30 mouse cellular contexts compared by ENCODE assay signal in genomic region chr2:166137467-166137866, GRCm38 (mm10). TPM values are rescaled to one million over a fixed set of nuclear protein-coding genes. Genes with fewer than 3 reads are reported as not detected.
DNase-seq lines count a peak whose midpoint lies in the region; ATAC-seq and TF ChIP-seq lines count a peak whose summit lies in the region.
"Had no signal": no experiment of that assay in that cellular context is flagged by ENCODE, and none has a peak within 500 bp of the region (broad histone marks: within the 10 kb centered on the region; RNA-seq: fewer than 3 reads in every experiment).

No protein-coding gene starts in this region.

- H3K4me2 ChIP-seq in intestine, postnatal 0 days (replicated peaks; ENCODE audit: low read depth) = no peak overlapping the region
- no peak overlapping the region for H3K4me2 ChIP-seq in intestine, embryonic 15.5 days (replicated peaks)
- H3K4me2 ChIP-seq in myocyte (ENCODE audit: low read depth) = no peak overlapping the region
- H3K4me2 ChIP-seq: embryonic facial prominence, embryonic 12.5 days; embryonic facial prominence, embryonic 15.5 days; forebrain, embryonic 15.5 days; heart, embryonic 12.5 days; heart, embryonic 15.5 days; hindbrain, embryonic 14.5 days had no signal

- H3K27ac ChIP-seq in intestine, postnatal 0 days (ENCODE audit: low read depth, low read length) = peak overlapping the region; percentile 22; the same call in 1 of the 2 replicates
- no peak overlapping the region for H3K27ac ChIP-seq in intestine, embryonic 15.5 days
- H3K27ac ChIP-seq in ES-Bruce4 (ENCODE audit: insufficient read depth, low read length) = peak overlapping the region; percentile 1; the same call in 1 of the 2 replicates
- no peak overlapping the region for H3K27ac ChIP-seq in left cerebral cortex, adult 2 months
- H3K27ac ChIP-seq: embryonic facial prominence, embryonic 15.5 days; forebrain, embryonic 15.5 days; heart, embryonic 15.5 days; hindbrain, embryonic 14.5 days; hindbrain, postnatal 0 days had no signal

- no peak for ATAC-seq in intestine, postnatal 0 days
- ATAC-seq in intestine, embryonic 15.5 days = no peak
- ATAC-seq: activated CD4-positive, CD25-positive, alpha-beta regulatory T cell, adult 4 months; CD4-positive, CD25-positive, alpha-beta regulatory T cell, adult 4 months; forebrain, embryonic 15.5 days; hindbrain, postnatal 0 days; inflammation-experienced regulatory T-cells, adult 6 months; Patski had no signal

- TF ChIP-seq POLR2A in ES-Bruce4 (IDR thresholded peaks at IDR 0.05; ENCODE audit: insufficient read depth, low read length) (no peak), myocyte (IDR thresholded peaks at IDR 0.05; ENCODE audit: insufficient read length, low read depth) (no peak)

- H3K9me3 ChIP-seq in intestine, postnatal 0 days (ENCODE audit: control insufficient read depth) = no peaks in the 10 kb centered on the region
- H3K9me3 ChIP-seq in intestine, embryonic 15.5 days = no peaks in the 10 kb centered on the region
- no peaks in the 10 kb centered on the region for H3K9me3 ChIP-seq in ES-Bruce4 (replicated peaks; ENCODE audit: control insufficient read depth, insufficient read depth, low read length, poor library complexity, severe bottlenecking)
- H3K9me3 ChIP-seq: embryonic facial prominence, embryonic 12.5 days; embryonic facial prominence, embryonic 15.5 days; forebrain, embryonic 15.5 days; heart, embryonic 12.5 days; heart, embryonic 15.5 days had no signal

- no peak for TF ChIP-seq CTCF in intestine, postnatal 0 days (IDR thresholded peaks at IDR 0.05; ENCODE audit: low read depth)
- no peak for TF ChIP-seq CTCF in ES-Bruce4 (IDR thresholded peaks at IDR 0.05; ENCODE audit: low read depth, low read length)
- no peak for TF ChIP-seq CTCF in left cerebral cortex, adult 2 months (IDR thresholded peaks at IDR 0.05)

- peaks cover 10% of the 10 kb centered on the region for H3K36me3 ChIP-seq in intestine, postnatal 0 days (ENCODE audit: control insufficient read depth, insufficient read depth)
- no peaks in the 10 kb centered on the region for H3K36me3 ChIP-seq in intestine, embryonic 15.5 days
- peaks cover 2% of the 10 kb centered on the region for H3K36me3 ChIP-seq in ES-Bruce4 (ENCODE audit: control insufficient read depth, insufficient read depth, low read length, poor library complexity, severe bottlenecking)
- H3K36me3 ChIP-seq in myocyte (ENCODE audit: control insufficient read depth, insufficient read depth) = no peaks in the 10 kb centered on the region
- H3K36me3 ChIP-seq: forebrain, embryonic 15.5 days; G1E had no signal

- WGBS in intestine, postnatal 0 days = 85% methylated on average over 4 of the region's 4 CpGs
- 87% methylated on average over 4 of the region's 4 CpGs for WGBS in intestine, embryonic 15.5 days

- no peak overlapping the region for H3K9ac ChIP-seq in intestine, postnatal 0 days (ENCODE audit: low read depth, low read length)
- no peak overlapping the region for H3K9ac ChIP-seq in intestine, embryonic 15.5 days
- no peak overlapping the region for H3K9ac ChIP-seq in ES-Bruce4 (ENCODE audit: low read depth, poor library complexity, severe bottlenecking)
- H3K9ac ChIP-seq: embryonic facial prominence, embryonic 12.5 days; embryonic facial prominence, embryonic 15.5 days; forebrain, embryonic 15.5 days; heart, embryonic 15.5 days; hindbrain, embryonic 14.5 days had no signal

- no peaks in the 10 kb centered on the region for H3K4me1 ChIP-seq in intestine, postnatal 0 days (replicated peaks; ENCODE audit: control insufficient read depth, insufficient read depth, low read length)
- H3K4me1 ChIP-seq in intestine, embryonic 15.5 days (replicated peaks) = peaks cover 25% of the 10 kb centered on the region
- peaks cover 19% of the 10 kb centered on the region for H3K4me1 ChIP-seq in ES-Bruce4 (ENCODE audit: control insufficient read depth, insufficient read depth, low read length)

- H3K27me3 ChIP-seq in intestine, postnatal 0 days (replicated peaks; ENCODE audit: control insufficient read depth, insufficient read depth, low read length) = no peaks in the 10 kb centered on the region
- H3K27me3 ChIP-seq in intestine, embryonic 15.5 days (replicated peaks) = no peaks in the 10 kb centered on the region
- no peaks in the 10 kb centered on the region for H3K27me3 ChIP-seq in ES-Bruce4 (ENCODE audit: control insufficient read depth, insufficient read depth, low read length, poor library complexity, severe bottlenecking)
- no peaks in the 10 kb centered on the region for H3K27me3 ChIP-seq in myocyte (ENCODE audit: control insufficient read depth, insufficient read depth, insufficient read length)
- H3K27me3 ChIP-seq: embryonic facial prominence, embryonic 12.5 days; embryonic facial prominence, embryonic 15.5 days; forebrain, embryonic 15.5 days; heart, embryonic 12.5 days; Patski had no signal

- H3ac ChIP-seq in myocyte (ENCODE audit: control insufficient read depth, insufficient read length) = no peak overlapping the region

- DNase-seq in A20 (ENCODE audit: low read depth, low spot score) = peak; percentile 10
- DNase-seq in left cerebral cortex, adult 2 months (ENCODE audit: extremely low spot score in 1 of 2, low spot score in 2 of 2) = no peak
- no peak for DNase-seq in cerebellum, adult 9-11 months
- no peak for DNase-seq in cerebellum, postnatal 25 days
- DNase-seq: adrenal gland, adult 8-10 months; adrenal gland, postnatal 25 days; B cell, adult 2 months; cerebellum, adult 11-12 months; cerebellum, adult 8-10 months; cerebellum, postnatal 14 days; gastrocnemius, postnatal 25 days; heart, adult 18-20 months; heart, postnatal 14 days; heart, postnatal 4 days had no signal

- H3K4me3 ChIP-seq in intestine, postnatal 0 days (ENCODE audit: low read depth, low read length) = no peak overlapping the region
- no peak overlapping the region for H3K4me3 ChIP-seq in intestine, embryonic 15.5 days (replicated peaks)
- H3K4me3 ChIP-seq in ES-Bruce4 (ENCODE audit: low read depth, low read length) (no peak overlapping the region), myocyte (no peak overlapping the region)
- no peak overlapping the region for H3K4me3 ChIP-seq in left cerebral cortex, adult 2 months
- H3K4me3 ChIP-seq: embryonic facial prominence, embryonic 12.5 days; embryonic facial prominence, embryonic 15.5 days; forebrain, embryonic 15.5 days; heart, embryonic 12.5 days; heart, embryonic 15.5 days had no signal

- TF ChIP-seq EP300 in ES-Bruce4 (IDR thresholded peaks at IDR 0.05; ENCODE audit: insufficient read depth, low read depth, low read length) = no peak

- intact Hi-C loops in left cerebral cortex, adult 2 months (cut with DNase I) = no loop called here

- no peaks in the 10 kb centered on the region for H3K79me2 ChIP-seq in myocyte (ENCODE audit: control insufficient read depth, insufficient read depth)

TF ChIP-seq in myocyte, 11 proteins besides CTCF, POLR2A, EP300 and RAD21:
- TF ChIP-seq USF1 (IDR thresholded peaks at IDR 0.05; ENCODE audit: low read depth) = peak; percentile 43
- no peak for TF ChIP-seq TCF3 (IDR thresholded peaks at IDR 0.05; ENCODE audit: insufficient read length, low read depth)

RNA-seq across cellular contexts. Expression of gene Sulf2, which starts 18.0 kb away (rescaled TPM):
- polyA plus RNA-seq in intestine, postnatal 0 days (2015; fragmentation: Nextera tagmentation; extraction: Ambion mirVana) = 66.0 and 66.4 TPM in 2 replicates
- polyA plus RNA-seq in intestine, embryonic 15.5 days (2015; fragmentation: Nextera tagmentation; extraction: Ambion mirVana) = 100 and 106 TPM in 2 replicates
- 116 and 119 TPM in 2 replicates for polyA plus RNA-seq in ES-Bruce4 (2011; ENCODE audit: insufficient read depth, insufficient read length, low read depth, missing spikeins)
- polyA plus RNA-seq in myocyte (2012; fragmentation: generic; extraction: Trizol) = 36.7 TPM
- 100 to 1,000 TPM; 100 to 102 TPM for total RNA-seq in left cerebral cortex, adult 2 months (2021)
- polyA plus RNA-seq: G1E had no signal

Comparison
In these comparisons a context has a peak if more than half of its experiments do, and no peak if none do; other contexts are left out.
1. H3K27ac ChIP-seq: peak in intestine, postnatal 0 days (single experiment) and ES-Bruce4 (single experiment); none in intestine, embryonic 15.5 days (single experiment) and left cerebral cortex, adult 2 months (single experiment).